ENCODE assay signal across 8 mouse cellular contexts in genomic region chr11:20332561-20333514, GRCm38 (mm10). TPM values are rescaled to one million over a fixed set of nuclear protein-coding genes. Genes with fewer than 3 reads are reported as not detected.
A peak's percentile ranks its signal among the peaks of the same experiment; 100 is the strongest.
DNase-seq lines count a peak whose midpoint lies in the region; ATAC-seq and TF ChIP-seq lines count a peak whose summit lies in the region.

Gene Slc1a4 (minus strand): TSS chr11:20332713.

- TF ChIP-seq RAD21 in CH12.LX (IDR thresholded peaks at IDR 0.05; ENCODE audit: low read depth, low read length): peak; percentile 70

- WGBS in forebrain, embryonic 11.5 days: under 1% methylated on average over 48 of the region's 48 CpGs
- under 1% methylated on average over 48 of the region's 48 CpGs for WGBS in heart, embryonic 16.5 days
- WGBS in liver, embryonic 15.5 days (ENCODE audit: insufficient replicate concordance): under 1% methylated on average over 48 of the region's 48 CpGs
- WGBS in neural tube, embryonic 12.5 days: 0% methylated on average over 48 of the region's 48 CpGs

- peak within 1 kb of the TSS; percentile 93 for H3K9ac ChIP-seq in CH12.LX (ENCODE audit: insufficient read depth, low read depth)
- H3K9ac ChIP-seq in forebrain, embryonic 11.5 days (ENCODE audit: low read length): peak within 1 kb of the TSS; percentile 81
- peak within 1 kb of the TSS; percentile 89 for H3K9ac ChIP-seq in heart, embryonic 16.5 days (ENCODE audit: low read length)
- H3K9ac ChIP-seq in liver, embryonic 15.5 days: peak within 1 kb of the TSS; percentile 91
- H3K9ac ChIP-seq in neural tube, embryonic 12.5 days: peak within 1 kb of the TSS; percentile 77

- H3K36me3 ChIP-seq in CH12.LX (replicated peaks in 1 of 2; ENCODE audit: control insufficient read depth in 1 of 2, insufficient read depth in 1 of 2, low read length in 1 of 2): peaks cover 8 to 18% of the 10 kb centered on the region in 2 experiments
- no peaks in the 10 kb centered on the region for H3K36me3 ChIP-seq in forebrain, embryonic 11.5 days (ENCODE audit: control insufficient read depth, insufficient read depth, low read length)
- no peaks in the 10 kb centered on the region for H3K36me3 ChIP-seq in heart, embryonic 16.5 days (ENCODE audit: control insufficient read depth, insufficient read depth)
- no peaks in the 10 kb centered on the region for H3K36me3 ChIP-seq in liver, embryonic 15.5 days (replicated peaks)
- no peaks in the 10 kb centered on the region for H3K36me3 ChIP-seq in neural tube, embryonic 12.5 days

- peak; percentile 59; the same call in 1 of the 2 replicates for TF ChIP-seq EP300 in CH12.LX (IDR thresholded peaks at IDR 0.05; ENCODE audit: low read length)

- peaks cover 22 to 34% of the 10 kb centered on the region in 2 experiments for H3K4me1 ChIP-seq in CH12.LX (ENCODE audit: control insufficient read depth in 1 of 2, insufficient read depth in 2 of 2)
- H3K4me1 ChIP-seq in forebrain, embryonic 11.5 days (replicated peaks; ENCODE audit: control insufficient read depth, insufficient read depth, low read length): no peaks in the 10 kb centered on the region
- peaks cover 9% of the 10 kb centered on the region for H3K4me1 ChIP-seq in heart, embryonic 16.5 days (ENCODE audit: control insufficient read depth, insufficient read depth, low read length)
- H3K4me1 ChIP-seq in liver, embryonic 15.5 days (replicated peaks): peaks cover 51% of the 10 kb centered on the region
- peaks cover 12% of the 10 kb centered on the region; the same call in 1 of the 2 replicates for H3K4me1 ChIP-seq in neural tube, embryonic 12.5 days

- no peaks in the 10 kb centered on the region for H3K27me3 ChIP-seq in CH12.LX (replicated peaks)
- H3K27me3 ChIP-seq in forebrain, embryonic 11.5 days (ENCODE audit: control insufficient read depth, insufficient read depth, low read length): no peaks in the 10 kb centered on the region
- H3K27me3 ChIP-seq in heart, embryonic 16.5 days (ENCODE audit: control insufficient read depth, insufficient read depth, low read length): peaks cover 4% of the 10 kb centered on the region; the same call in 1 of the 2 replicates
- no peaks in the 10 kb centered on the region for H3K27me3 ChIP-seq in liver, embryonic 15.5 days
- no peaks in the 10 kb centered on the region for H3K27me3 ChIP-seq in neural tube, embryonic 12.5 days (replicated peaks)

- in situ Hi-C loops in CH12.LX (cut with MboI; ENCODE audit: low pct_ligation_motif_present, low pct_unique_long_range_greater_than_20kb, low sequenced_read_pairs): no loop called here

- peak; percentile 98 for ATAC-seq in forebrain, embryonic 11.5 days (replicated peaks; ENCODE audit: low FRiP score)
- ATAC-seq in heart, embryonic 16.5 days (replicated peaks; ENCODE audit: extremely low read depth, insufficient read depth, low FRiP score): peak; percentile 98
- ATAC-seq in liver, embryonic 15.5 days (ENCODE audit: insufficient read depth): peak; percentile 98
- ATAC-seq in neural tube, embryonic 12.5 days (ENCODE audit: low FRiP score, low read depth): peak; percentile 99

- dilution Hi-C loops in CH12.LX (cut with MboI; ENCODE audit: extremely low pct_ligation_motif_present, extremely low pct_unique_long_range_greater_than_20kb, low sequenced_read_pairs): no loop called here

- TF ChIP-seq POLR2A in CH12.LX (IDR thresholded peaks at IDR 0.05; ENCODE audit: low read depth, low read length): peak; percentile 99

- peak; percentile 99 for DNase-seq in CH12.LX (ENCODE audit: extremely low read depth)
- DNase-seq in c-Kit-positive CD71-positive TER-119-negative erythroid progenitor cells, embryonic 14.5 days (ENCODE audit: low read depth): peak; percentile 94
- DNase-seq in forebrain, embryonic 11.5 days (ENCODE audit: low spot score): peak; percentile 98
- peak; percentile 95 to 96 for DNase-seq in kidney, postnatal 36 days
- DNase-seq in telencephalon, adult 2 months (ENCODE audit: low read depth, low spot score): peak; percentile 97

- H3K79me2 ChIP-seq in CH12.LX (replicated peaks; ENCODE audit: control insufficient read depth, extremely low read depth, insufficient read depth, poor library complexity, severe bottlenecking): peaks cover 39% of the 10 kb centered on the region

- peak within 1 kb of the TSS; percentile 85 to 96 (median 86) for H3K4me3 ChIP-seq in CH12.LX (replicated peaks in 1 of 3; ENCODE audit: low read depth in 2 of 3, low read length in 2 of 3, poor library complexity in 1 of 3)
- peak within 1 kb of the TSS; percentile 68 for H3K4me3 ChIP-seq in forebrain, embryonic 11.5 days (ENCODE audit: low read depth, low read length)
- H3K4me3 ChIP-seq in heart, embryonic 16.5 days (ENCODE audit: low read length): peak within 1 kb of the TSS; percentile 77
- peak within 1 kb of the TSS; percentile 82 for H3K4me3 ChIP-seq in liver, embryonic 15.5 days (replicated peaks)
- peak within 1 kb of the TSS; percentile 66 for H3K4me3 ChIP-seq in neural tube, embryonic 12.5 days

- peak within 1 kb of the TSS; percentile 62 for H3K27ac ChIP-seq in CH12.LX (ENCODE audit: insufficient read depth, low read depth)
- H3K27ac ChIP-seq in forebrain, embryonic 11.5 days (ENCODE audit: low read depth, low read length): peak within 1 kb of the TSS; percentile 99
- peak within 1 kb of the TSS; percentile 95 for H3K27ac ChIP-seq in heart, embryonic 16.5 days (ENCODE audit: low read length)
- peak within 1 kb of the TSS; percentile 98 for H3K27ac ChIP-seq in liver, embryonic 15.5 days (replicated peaks)
- peak within 1 kb of the TSS; percentile 95 for H3K27ac ChIP-seq in neural tube, embryonic 12.5 days

- no peaks in the 10 kb centered on the region for H3K9me3 ChIP-seq in CH12.LX (replicated peaks; ENCODE audit: low read length)
- no peaks in the 10 kb centered on the region for H3K9me3 ChIP-seq in forebrain, embryonic 11.5 days (ENCODE audit: control insufficient read depth, low read length)
- H3K9me3 ChIP-seq in heart, embryonic 16.5 days (replicated peaks; ENCODE audit: control insufficient read depth, low read length): no peaks in the 10 kb centered on the region
- H3K9me3 ChIP-seq in liver, embryonic 15.5 days (replicated peaks): no peaks in the 10 kb centered on the region
- H3K9me3 ChIP-seq in neural tube, embryonic 12.5 days: no peaks in the 10 kb centered on the region

- peak within 1 kb of the TSS; percentile 83 for H3K4me2 ChIP-seq in CH12.LX (ENCODE audit: insufficient read depth, low read depth, poor library complexity, severe bottlenecking)
- H3K4me2 ChIP-seq in forebrain, embryonic 11.5 days (ENCODE audit: low read depth, low read length, severe bottlenecking): peak within 1 kb of the TSS; percentile 90
- H3K4me2 ChIP-seq in heart, embryonic 16.5 days (ENCODE audit: low read depth, low read length): peak within 1 kb of the TSS; percentile 99
- peak within 1 kb of the TSS; percentile 100 for H3K4me2 ChIP-seq in liver, embryonic 15.5 days
- H3K4me2 ChIP-seq in neural tube, embryonic 12.5 days (replicated peaks): peak within 1 kb of the TSS; percentile 90

- TF ChIP-seq CTCF in CH12.LX (conservative IDR thresholded peaks at IDR 0.05 in 1 of 2, IDR thresholded peaks at IDR 0.05 in 1 of 2; ENCODE audit: low read depth in 2 of 2, low read length in 2 of 2): peak; percentile 39 to 98

TF ChIP-seq in CH12.LX, 34 proteins besides CTCF, POLR2A, EP300 and RAD21 (continues in another document):
- TF ChIP-seq MYC (IDR thresholded peaks at IDR 0.05; ENCODE audit: low read depth, low read length) (peak; percentile 97), IRF4 (IDR thresholded peaks at IDR 0.05; ENCODE audit: low read depth, low read length) (peak; percentile 73), NRF1 (IDR thresholded peaks at IDR 0.05; ENCODE audit: low read depth, low read length) (0 out of 2 replicates have a peak, but pooled peaks have one; percentile 37), HCFC1 (IDR thresholded peaks at IDR 0.05; ENCODE audit: low read depth, low read length) (peak; percentile 32), SMC3 (IDR thresholded peaks at IDR 0.05; ENCODE audit: low read depth, low read length) (peak; percentile 83), ETS1 (conservative IDR thresholded peaks at IDR 0.05; ENCODE audit: low read depth, low read length) (peak; percentile 59), ELF1 (IDR thresholded peaks at IDR 0.05; ENCODE audit: low read depth, low read length) (peak; percentile 85), USF2 (conservative IDR thresholded peaks at IDR 0.05; ENCODE audit: low read depth, low read length) (no peak), TCF12 (IDR thresholded peaks at IDR 0.05; ENCODE audit: low read depth, low read length) (peak; percentile 96), CHD2 (IDR thresholded peaks at IDR 0.05; ENCODE audit: low read length) (peak; percentile 68), ZKSCAN1 (IDR thresholded peaks at IDR 0.05; ENCODE audit: borderline replicate concordance, low read depth, low read length) (0 out of 2 replicates have a peak, but pooled peaks have one; percentile 10), MEF2A (IDR thresholded peaks at IDR 0.05; ENCODE audit: borderline replicate concordance, low read depth, low read length) (peak; percentile 83), RCOR1 (conservative IDR thresholded peaks at IDR 0.05; ENCODE audit: low read depth, low read length) (peak; percentile 83), ZNF384 (IDR thresholded peaks at IDR 0.05; ENCODE audit: low read depth, low read length) (peak; percentile 54), MAZ (IDR thresholded peaks at IDR 0.05; ENCODE audit: low read depth, low read length) (peak; percentile 85; the same call in 1 of the 2 replicates), NELFE (IDR thresholded peaks at IDR 0.05; ENCODE audit: low read depth, low read length) (peak; percentile 98), KAT2A (IDR thresholded peaks at IDR 0.05; ENCODE audit: insufficient replicate concordance, low read length) (0 out of 2 replicates have a peak, but pooled peaks have one; percentile 66), GABPA (IDR thresholded peaks at IDR 0.05; ENCODE audit: insufficient replicate concordance, low read depth, low read length) (no peak), E2F4 (IDR thresholded peaks at IDR 0.05; ENCODE audit: insufficient replicate concordance, low read depth, low read length) (no peak), USF1 (IDR thresholded peaks at IDR 0.05; ENCODE audit: low read depth, low read length) (no peak), JUND (conservative IDR thresholded peaks at IDR 0.05; ENCODE audit: low read depth, low read length) (peak; percentile 58; the same call in 1 of the 2 replicates), MXI1 (IDR thresholded peaks at IDR 0.05; ENCODE audit: low read depth, low read length) (peak; percentile 90; the same call in 1 of the 2 replicates)

RNA-seq across cellular contexts. Expression of gene Slc1a4, which starts in this region (rescaled TPM):
- total RNA-seq in CH12.LX (2012; rRNA removed) (27.9 and 52.7 TPM in 2 replicates), CH12.LX (2014; rRNA removed) (31.7 and 37.8 TPM in 2 replicates)
- 27.4 and 29.3 TPM in 2 replicates for polyA plus RNA-seq in CH12.LX (2012; ENCODE audit: insufficient read length, low read depth)
- 27.3 and 28.3 TPM in 2 replicates for polyA plus RNA-seq in forebrain, embryonic 11.5 days (2014; fragmentation: Nextera tagmentation; extraction: Ambion mirVana)
- polyA plus RNA-seq in heart, embryonic 16.5 days (2015; fragmentation: Nextera tagmentation; extraction: Ambion mirVana): 7.5 and 8.3 TPM in 2 replicates
- 9.6 and 12.0 TPM in 2 replicates for polyA plus RNA-seq in liver, embryonic 15.5 days (2015; fragmentation: Nextera tagmentation; extraction: Ambion mirVana)
- polyA plus RNA-seq in neural tube, embryonic 12.5 days (2016; fragmentation: Nextera tagmentation; extraction: Ambion mirVana): 25.9 and 27.8 TPM in 2 replicates

Comparison
In these comparisons a context has a peak if more than half of its experiments do, and no peak if none do; other contexts are left out.
1. Peak in every context shown above with its lines: DNase-seq, ATAC-seq, H3K4me3 ChIP-seq and H3K27ac ChIP-seq.